Mouse (Mus musculus) WW6 (cell line): ENCODE data around the gene Erlec1.

Experiments
- DNase-seq: peaks from one replicate; pipeline ENCODE4 v3.0.0-alpha.2; 2013; ENCODE audit warnings: low read depth, low spot score

The Erlec1 gene

GRCm38 (mm10) chr11:30954279-30954725 lies at the start of gene Erlec1:
Gene Erlec1, minus strand, starts transcription at chr11:30954335.
- peak; percentile 84 for DNase-seq

GRCm38 (mm10) chr11:31001169-31001908 lies 47.2 kb upstream of the Erlec1 start:
- no peak for DNase-seq

GRCm38 (mm10) chr11:31000028-31000427 lies 45.9 kb upstream of the Erlec1 start:
- DNase-seq = no peak

- no peak for DNase-seq
Observed at GRCm38 (mm10) chr11:30998704-30999103, 44.6 kb upstream of the Erlec1 start.

- no peak for DNase-seq
Observed at GRCm38 (mm10) chr11:30998199-30998598, 44.1 kb upstream of the Erlec1 start.

GRCm38 (mm10) chr11:30996670-30997069 lies 42.5 kb upstream of the Erlec1 start:
- no peak for DNase-seq

GRCm38 (mm10) chr11:30986625-30987017 lies 32.5 kb upstream of the Erlec1 start:
- DNase-seq = peak; percentile 22

GRCm38 (mm10) chr11:30985877-30986624 lies 31.9 kb upstream of the Erlec1 start, which contains the start of gene Chac2:
Gene Chac2, minus strand, starts transcription at chr11:30986350.
- DNase-seq = peak; percentile 80

GRCm38 (mm10) chr11:30985237-30985636 lies 31.1 kb upstream of the Erlec1 start:
- no peak for DNase-seq

- no peak for DNase-seq
Observed at GRCm38 (mm10) chr11:30953469-30954154, 523 bp downstream of the Erlec1 start.

- no peak for DNase-seq
Observed at GRCm38 (mm10) chr11:30952829-30953228, 1.3 kb downstream of the Erlec1 start.

- DNase-seq = no peak
Observed at GRCm38 (mm10) chr11:30943522-30943921, 10.6 kb downstream of the Erlec1 start.

GRCm38 (mm10) chr11:30928498-30928897 lies 25.6 kb downstream of the Erlec1 start:
- DNase-seq = no peak

GRCm38 (mm10) chr11:30928079-30928478 lies 26.1 kb downstream of the Erlec1 start:
- no peak for DNase-seq

- DNase-seq = no peak
Observed at GRCm38 (mm10) chr11:30923283-30923682, 30.9 kb downstream of the Erlec1 start.

- no peak for DNase-seq
Observed at GRCm38 (mm10) chr11:30920641-30921040, 33.5 kb downstream of the Erlec1 start.

GRCm38 (mm10) chr11:30912311-30912710 lies 41.8 kb downstream of the Erlec1 start:
- DNase-seq = no peak

GRCm38 (mm10) chr11:30899312-30899711 lies 54.8 kb downstream of the Erlec1 start:
- no peak for DNase-seq

- DNase-seq = peak; percentile 31
Observed at GRCm38 (mm10) chr11:30896201-30896600, 57.9 kb downstream of the Erlec1 start.

GRCm38 (mm10) chr11:30888153-30888552 lies 66.0 kb downstream of the Erlec1 start:
- no peak for DNase-seq

- DNase-seq = peak; percentile 65
Observed at GRCm38 (mm10) chr11:30885171-30885871, 68.8 kb downstream of the Erlec1 start, which contains the start of the genes Gpr75 and Asb3. Gene Gpr75, plus strand, starts transcription at chr11:30885358. Gene Asb3, plus strand, starts transcription at chr11:30885416.
